Mouse (Mus musculus) MEL (cell line): ENCODE results near the gene Chrd.

Experiments used
- CTCF ChIP-seq, 3 experiments: IDR thresholded peaks in 2 of 3; conservative IDR thresholded peaks in 1 of 3; 2 replicates each; pipeline ENCODE4 v1.5.1; 2011 to 2012; ENCODE audit warnings: low read length in 3 of 3, low read depth in 2 of 3, mild to moderate bottlenecking in 2 of 3, improper control_type of control experiment in 1 of 3, inconsistent platforms in 1 of 3, mixed read lengths in 1 of 3, moderate library complexity in 1 of 3; ENCODE audit not compliant: control insufficient read depth in 1 of 3, insufficient read depth in 1 of 3, poor library complexity in 1 of 3, severe bottlenecking in 1 of 3
- POLR2AphosphoS2 ChIP-seq: IDR thresholded peaks from 2 replicates; pipeline ENCODE4 v1.6.1; 2011; ENCODE audit warnings: low read length, improper control_type of control experiment

- TF ChIP-seq POLR2AphosphoS2 (no peak), CTCF (IDR thresholded peaks at IDR 0.05 in 2 of 3, conservative IDR thresholded peaks at IDR 0.05 in 1 of 3; ENCODE audit: control insufficient read depth in 1 of 3, insufficient read depth in 1 of 3, low read depth in 2 of 3, low read length in 3 of 3, poor library complexity in 1 of 3, severe bottlenecking in 1 of 3) (no peak)
These were observed 41.3 kb upstream of the Chrd start for GRCm38 (mm10) chr16:20691617-20692016.
